Mouse (Mus musculus) urinary bladder, postnatal 25 days (tissue): ENCODE measurements at regions not wholly inside any gene's neighbourhood (a gene's known extent, or its start where the extent isn't known, plus 50 kb on each side); places are given as distances from the start of the nearest gene placed in this dataset.

Experiments
- DNase-seq: peaks from one replicate; pipeline ENCODE4 v3.0.0; 2022; ENCODE audit warnings: low spot score

- DNase-seq: no peak
Observed at GRCm38 (mm10) chr9:43930476-43930875, 112.7 kb upstream of the Thy1 start.

- DNase-seq: no peak
Observed at GRCm38 (mm10) chr9:43934012-43934690, 109.0 kb upstream of the Thy1 start.

- no peak for DNase-seq
Observed at GRCm38 (mm10) chr9:43934691-43935064, 108.5 kb upstream of the Thy1 start.

GRCm38 (mm10) chr9:43939336-43939735, 103.8 kb upstream of the Thy1 start:
- DNase-seq: no peak

- no peak for DNase-seq
Observed at GRCm38 (mm10) chr9:43942147-43942546, 101.0 kb upstream of the Thy1 start.

- no peak for DNase-seq
Observed at GRCm38 (mm10) chr9:43943522-43943921, 99.7 kb upstream of the Thy1 start.

- DNase-seq: no peak
Observed at GRCm38 (mm10) chr9:43944816-43945741, 98.1 kb upstream of the Thy1 start.

GRCm38 (mm10) chr9:43945997-43946649, 97.1 kb upstream of the Thy1 start:
- DNase-seq: no peak

GRCm38 (mm10) chr9:43947089-43947488, 96.1 kb upstream of the Thy1 start:
- no peak for DNase-seq

GRCm38 (mm10) chr9:43947490-43948150, 95.6 kb upstream of the Thy1 start:
- no peak for DNase-seq

GRCm38 (mm10) chr9:43953128-43953527, 90.1 kb upstream of the Thy1 start:
- no peak for DNase-seq

- DNase-seq: peak; percentile 46
Observed at GRCm38 (mm10) chr9:43959541-43959940, 83.6 kb upstream of the Thy1 start.

GRCm38 (mm10) chr9:43961431-43961830, 81.8 kb upstream of the Thy1 start:
- DNase-seq: no peak

GRCm38 (mm10) chr9:43965171-43965570, 78.0 kb upstream of the Thy1 start:
- DNase-seq: no peak

GRCm38 (mm10) chr9:43965811-43966210, 77.4 kb upstream of the Thy1 start:
- no peak for DNase-seq

GRCm38 (mm10) chr9:43970043-43970795, 73.0 kb upstream of the Thy1 start:
- DNase-seq: no peak

GRCm38 (mm10) chr9:43970858-43971257, 72.3 kb upstream of the Thy1 start:
- DNase-seq: no peak

GRCm38 (mm10) chr9:43972290-43972689, 70.9 kb upstream of the Thy1 start:
- peak; percentile 58 for DNase-seq

GRCm38 (mm10) chr9:43975405-43975804, 67.8 kb upstream of the Thy1 start:
- no peak for DNase-seq

GRCm38 (mm10) chr9:43976366-43976765, 66.8 kb upstream of the Thy1 start:
- no peak for DNase-seq

- no peak for DNase-seq
Observed at GRCm38 (mm10) chr9:43977773-43978172, 65.4 kb upstream of the Thy1 start.

GRCm38 (mm10) chr9:43981376-43981775, 61.8 kb upstream of the Thy1 start:
- DNase-seq: no peak
